Mouse (Mus musculus) heart, postnatal 0 days (tissue): ENCODE results near the gene Clps. TPM values are rescaled to one million over a fixed set of nuclear protein-coding genes. Genes with fewer than 3 reads are reported as not detected.
A peak's percentile ranks its signal among the peaks of the same experiment; 100 is the strongest.

Experiments used
- ATAC-seq: fragments of 200-750 bp; cut with Nextera tagmentation; 2 replicates; pipeline ENCODE4 v1.8.0; 2017; ENCODE audit warnings: low read depth, moderate number of reproducible peaks, moderate library complexity; ENCODE audit not compliant: insufficient read depth
- DNase-seq: peaks from one replicate; pipeline ENCODE4 v3.0.0-alpha.2; 2016; ENCODE audit warnings: low spot score
- H3K27ac ChIP-seq: fragments of 300-500 bp; sonication (generic); 2 replicates; pipeline ENCODE4 v1.5.1; 2014; ENCODE audit warnings: low read depth, mild to moderate bottlenecking
- H3K27me3 ChIP-seq: fragments of 300-500 bp; sonication (generic); 2 replicates; pipeline ENCODE4 v1.6.1; 2014; ENCODE audit warnings: low read length, mixed read lengths; ENCODE audit not compliant: control insufficient read depth, insufficient read depth
- H3K36me3 ChIP-seq: fragments of 300-500 bp; sonication (generic); replicated peaks from 2 replicates; pipeline ENCODE4 v1.6.1; 2014; ENCODE audit warnings: low read length, mixed read lengths; ENCODE audit not compliant: control insufficient read depth, insufficient read depth
- H3K4me1 ChIP-seq: fragments of 300-500 bp; sonication (generic); 2 replicates; pipeline ENCODE4 v1.6.1; 2014; ENCODE audit warnings: antibody characterized with exemption; ENCODE audit not compliant: control insufficient read depth, insufficient read depth
- H3K4me2 ChIP-seq: fragments of 300-500 bp; sonication (generic); 2 replicates; pipeline ENCODE4 v1.6.1; 2014; ENCODE audit warnings: low read depth, mild to moderate bottlenecking, low read length, moderate library complexity
- H3K4me3 ChIP-seq: fragments of 300-500 bp; sonication (generic); 2 replicates; pipeline ENCODE4 v1.5.1; 2014; ENCODE audit warnings: low read depth, low read length
- H3K9ac ChIP-seq: fragments of 300-500 bp; sonication (generic); replicated peaks from 2 replicates; pipeline ENCODE4 v1.6.1; 2014; ENCODE audit warnings: low read depth, low read length, mixed read lengths
- H3K9me3 ChIP-seq: fragments of 300-500 bp; sonication (generic); replicated peaks from 2 replicates; pipeline ENCODE4 v1.6.1; 2016; ENCODE audit warnings: low read length; ENCODE audit not compliant: control insufficient read depth
- CTCF ChIP-seq: IDR thresholded peaks from 2 replicates; pipeline ENCODE4 v1.5.1; 2016; ENCODE audit warnings: antibody characterized with exemption, control low read depth, low read depth
- EP300 ChIP-seq: IDR thresholded peaks from 2 replicates; pipeline ENCODE4 v1.6.1; 2016; ENCODE audit warnings: antibody characterized with exemption, low read depth
- WGBS: fragments of 180-500 bp; shearing (Covaris S2); extraction: QIAGEN DNeasy Blood & Tissue Kit; methylation state at CpG from one replicate; pipeline ENCODE4 v1.1.7; 2014; 5-methylcytosine and 5-hydroxymethylcytosine counted together
- polyA plus RNA-seq: library from polyadenylated mRNA; unstranded; fragments of >200 nt; fragmentation: Nextera tagmentation; extraction: Ambion mirVana; gene quantifications from 2 replicates; pipeline ENCODE4 v1.2.1, GENCODE M21; 2015
- total RNA-seq: library from RNA; depleted of rRNA; stranded (reverse); fragments of >200 nt; gene quantifications from 2 replicates; pipeline ENCODE4 v1.2.3, GENCODE M21; 2014; ENCODE audit warnings: low replicate concordance

Gene Clps
- total and polyA plus RNA-seq, 2 experiments from 2014 or later = not detected

DNA sequence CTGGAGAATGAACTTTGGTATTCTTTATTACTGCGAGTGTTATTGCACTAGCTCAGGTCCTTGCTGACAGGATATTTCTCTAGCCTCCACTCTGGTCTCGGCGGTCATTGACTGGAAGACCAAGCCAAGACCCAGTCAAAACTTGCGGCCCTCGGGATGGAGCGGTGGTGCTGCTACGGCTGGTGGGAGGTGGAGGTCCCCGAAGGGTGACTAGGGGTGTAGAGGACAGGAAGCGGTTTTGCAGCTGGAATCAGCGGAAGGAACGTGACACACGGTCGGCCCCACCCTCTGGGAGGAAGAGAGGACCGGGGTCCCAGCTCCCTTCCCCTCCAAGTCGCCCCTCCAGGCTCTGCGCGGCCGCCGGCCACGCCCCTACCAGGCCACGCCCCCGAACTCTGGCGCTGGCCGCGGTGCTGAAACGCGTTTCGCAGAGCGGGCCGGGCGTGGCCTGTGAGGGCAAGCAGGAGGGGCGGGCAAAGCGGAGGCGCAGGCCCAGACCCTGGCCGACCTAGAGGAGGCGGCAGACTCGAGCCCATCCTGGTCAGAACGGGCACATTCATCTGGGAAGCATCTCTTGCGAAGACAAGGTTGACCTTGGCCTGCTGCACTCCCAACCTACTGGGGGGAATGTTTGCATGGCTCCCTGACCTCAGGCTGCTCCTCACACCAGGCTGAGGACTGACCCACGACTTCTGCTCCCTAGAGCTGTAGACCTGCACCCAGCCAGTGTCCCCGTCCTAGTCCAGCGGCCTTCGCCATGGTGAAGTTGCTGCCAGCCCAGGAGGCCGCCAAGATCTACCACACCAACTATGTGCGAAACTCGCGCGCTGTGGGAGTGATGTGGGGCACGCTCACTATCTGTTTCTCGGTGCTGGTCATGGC is 14.9 kb upstream of the Clps start, which contains the start of gene Lhfpl5:
Gene Lhfpl5 (plus strand): TSS at position 398 of the 882 bp plus-strand sequence.
- ATAC-seq = peak; percentile 83
- 14% methylated on average over 49 of the region's 50 CpGs for WGBS
- Histone ChIP-seq H3K9me3 (no peaks in the 10 kb centered on the region), H3K9ac (no peak within 1 kb of the TSS), H3K4me1 (no peaks in the 10 kb centered on the region), H3K27me3 (peaks cover 10% of the 10 kb centered on the region; the same call in 1 of the 2 replicates), H3K36me3 (no peaks in the 10 kb centered on the region), H3K4me3 (0 out of 2 replicates have a peak within 1 kb of the TSS, but pooled peaks have one; percentile 14), H3K27ac (no peak within 1 kb of the TSS), H3K4me2 (peak within 1 kb of the TSS; percentile 29; the same call in 1 of the 2 replicates)
- peak; percentile 7 for DNase-seq
- TF ChIP-seq EP300 = no peak
- no peak for TF ChIP-seq CTCF

DNA sequence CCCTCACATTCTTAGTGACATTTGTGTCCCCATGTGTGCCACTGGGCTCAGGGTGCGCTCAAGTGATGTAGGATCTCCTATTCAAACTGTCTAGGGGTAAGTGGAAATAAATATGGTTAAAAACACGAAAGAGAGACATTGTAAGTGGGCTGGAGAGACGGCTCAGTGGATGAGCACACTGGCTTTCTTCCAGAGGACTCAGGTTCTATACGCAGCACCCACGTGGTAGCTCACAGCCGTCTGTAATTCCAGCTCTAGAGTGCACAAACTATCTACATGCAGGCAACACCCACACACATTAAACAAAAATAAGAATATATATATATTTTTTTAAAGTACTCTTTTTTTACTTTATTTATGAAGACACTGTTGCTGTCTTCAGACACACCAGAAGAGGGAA is 12.4 kb upstream of the Clps start:
- Histone ChIP-seq H3K4me1 (no peaks in the 10 kb centered on the region), H3K9ac (no peak overlapping the region), H3K27ac (no peak overlapping the region), H3K4me2 (no peak overlapping the region), H3K9me3 (no peaks in the 10 kb centered on the region), H3K36me3 (no peaks in the 10 kb centered on the region), H3K4me3 (no peak overlapping the region), H3K27me3 (peaks cover 10% of the 10 kb centered on the region; the same call in 1 of the 2 replicates)
- ATAC-seq = no peak
- no peak for DNase-seq
- TF ChIP-seq CTCF (no peak), EP300 (no peak)
- WGBS = 76% methylated on average over 6 of the region's 6 CpGs

DNA sequence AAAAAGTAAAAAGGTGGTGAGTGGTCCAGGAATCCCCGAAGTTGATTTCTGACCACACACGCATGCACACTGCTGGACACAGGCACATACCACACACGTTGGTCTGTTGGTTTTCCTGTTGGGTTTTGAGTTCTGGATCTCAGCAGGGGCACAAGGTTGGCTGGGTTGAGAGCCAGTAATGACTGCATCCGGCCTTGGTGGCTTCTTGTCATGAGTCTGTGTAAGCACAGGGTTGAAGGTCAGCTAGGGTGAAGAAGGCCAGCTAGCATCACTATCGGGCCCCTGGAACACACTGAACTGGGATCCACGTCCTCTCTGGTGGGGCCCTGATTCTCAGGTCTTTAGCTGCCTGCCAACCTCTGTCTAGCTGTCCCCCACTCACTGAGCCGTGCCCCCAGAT is 12.0 kb upstream of the Clps start:
- no peak for DNase-seq
- Histone ChIP-seq H3K4me3 (no peak overlapping the region), H3K4me2 (no peak overlapping the region), H3K9me3 (no peaks in the 10 kb centered on the region), H3K4me1 (no peaks in the 10 kb centered on the region), H3K27me3 (peaks cover 10% of the 10 kb centered on the region; the same call in 1 of the 2 replicates), H3K9ac (no peak overlapping the region), H3K27ac (no peak overlapping the region), H3K36me3 (no peaks in the 10 kb centered on the region)
- WGBS = 72% methylated on average over 7 of the region's 7 CpGs
- TF ChIP-seq EP300 (no peak), CTCF (no peak)
- no peak for ATAC-seq

DNA sequence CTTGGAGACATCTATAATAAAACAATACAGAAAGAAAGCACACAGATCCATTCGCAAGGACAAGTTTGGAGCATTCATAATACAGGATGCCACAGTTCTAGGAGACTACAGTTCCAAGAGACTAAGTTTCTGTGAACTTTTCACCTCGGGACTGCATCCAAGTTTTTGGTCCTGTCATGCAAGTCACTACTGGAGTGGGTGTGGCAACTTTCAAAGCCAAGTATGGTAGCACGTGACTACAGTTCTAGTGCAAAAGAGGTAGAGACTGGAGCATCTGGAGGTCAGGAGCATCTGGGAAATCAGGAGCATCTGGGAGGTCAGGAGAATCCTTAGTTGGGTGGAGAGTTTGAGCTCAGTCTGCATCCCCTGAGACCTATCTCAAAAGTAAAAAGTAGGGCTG is 11.3 kb upstream of the Clps start:
- no peak for DNase-seq
- 62% methylated on average over 3 of the region's 3 CpGs for WGBS
- no peaks in the 10 kb centered on the region for H3K36me3 ChIP-seq
- no peak overlapping the region for H3K27ac ChIP-seq
- H3K4me2 ChIP-seq = no peak overlapping the region
- TF ChIP-seq CTCF (no peak), EP300 (no peak)
- H3K4me1 ChIP-seq = no peaks in the 10 kb centered on the region
- no peak overlapping the region for H3K4me3 ChIP-seq
- no peaks in the 10 kb centered on the region for H3K9me3 ChIP-seq
- ATAC-seq = no peak
- peaks cover 10% of the 10 kb centered on the region; the same call in 1 of the 2 replicates for H3K27me3 ChIP-seq
- no peak overlapping the region for H3K9ac ChIP-seq

DNA sequence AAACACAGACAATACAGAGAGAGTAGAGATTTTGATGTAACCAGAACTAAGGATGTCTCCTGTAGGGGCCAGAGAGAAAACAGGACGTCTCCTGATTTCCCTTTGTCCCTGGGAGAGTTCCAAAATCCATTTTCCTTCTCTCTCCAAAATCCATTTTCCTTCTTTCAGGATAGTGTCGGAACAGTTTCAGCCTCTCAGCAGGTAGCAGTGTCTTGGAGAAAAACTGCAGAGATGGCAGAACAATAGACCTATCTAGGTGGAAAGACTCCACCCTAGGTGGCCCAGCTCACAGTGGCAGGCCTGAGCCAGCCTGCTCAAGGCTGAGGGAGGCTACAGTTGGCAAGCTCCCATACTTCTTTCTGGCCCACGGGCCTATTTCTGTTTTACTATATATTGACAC is 7.0 kb upstream of the Clps start:
- no peaks in the 10 kb centered on the region for H3K9me3 ChIP-seq
- H3K27ac ChIP-seq = no peak overlapping the region
- no peak for ATAC-seq
- H3K4me2 ChIP-seq = no peak overlapping the region
- H3K9ac ChIP-seq = no peak overlapping the region
- no peak for TF ChIP-seq CTCF
- TF ChIP-seq EP300 = no peak
- no peaks in the 10 kb centered on the region for H3K27me3 ChIP-seq
- DNase-seq = no peak
- no peaks in the 10 kb centered on the region for H3K36me3 ChIP-seq
- no peaks in the 10 kb centered on the region for H3K4me1 ChIP-seq
- H3K4me3 ChIP-seq = no peak overlapping the region
- 43% methylated on average over 3 of the region's 3 CpGs for WGBS
